Mouse (Mus musculus) kidney, postnatal 4 days (tissue): ENCODE results near the gene Zfp839.

Experiments used
- DNase-seq, 2 experiments: peaks; one replicate each; pipeline ENCODE4 v3.0.0; 2021; ENCODE audit warnings: mixed read lengths in 2 of 2

Gene Zfp839

DNA sequence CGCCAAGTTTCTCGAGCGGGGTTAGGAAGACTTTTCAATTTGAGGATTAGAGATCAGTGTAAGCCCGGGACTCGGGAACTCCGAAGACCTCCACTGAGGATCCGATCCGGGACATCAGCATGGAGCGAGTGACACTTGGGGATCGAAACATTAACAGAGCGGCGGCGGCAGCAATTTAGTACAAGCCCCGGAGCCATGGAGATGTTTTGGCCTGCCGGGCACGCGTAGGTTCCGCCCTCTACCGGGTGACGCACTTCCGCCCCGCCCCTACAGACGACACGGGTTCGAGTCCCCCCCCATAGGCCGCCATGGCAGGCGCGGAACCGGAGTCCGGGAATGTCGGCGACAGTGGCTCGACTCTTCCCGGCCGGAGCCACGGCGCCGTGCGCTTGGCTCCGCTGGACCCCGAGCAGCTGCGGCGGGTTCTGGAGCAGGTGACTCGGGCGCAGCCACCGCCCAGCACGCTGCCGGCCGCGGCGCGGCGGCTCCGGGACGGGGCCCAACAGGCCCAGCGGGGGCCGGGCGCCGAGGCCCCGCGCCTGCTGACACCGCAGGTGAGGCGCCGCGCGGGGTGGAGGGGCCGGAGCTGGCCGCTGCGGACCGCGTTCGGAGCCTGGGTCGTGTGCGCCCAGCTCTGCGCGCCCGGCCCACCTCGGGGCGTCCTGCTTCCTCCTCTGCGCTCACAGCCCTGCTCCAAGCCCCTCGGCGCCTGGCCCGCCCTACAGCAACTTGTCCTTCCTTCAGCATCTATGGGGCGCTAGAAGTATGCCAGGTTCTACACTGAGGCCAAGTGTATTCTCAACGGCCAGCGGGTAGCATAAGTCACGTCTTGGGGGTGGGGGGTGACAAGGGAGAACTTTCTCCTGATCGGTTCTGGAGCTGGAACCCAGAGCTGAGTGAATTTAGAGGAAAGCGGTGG is at the start of gene Zfp839:
TSS of gene Zfp839 (plus strand) at position 244 of the 919 bp plus-strand sequence.
- DNase-seq: peak; percentile 89 to 93

DNA sequence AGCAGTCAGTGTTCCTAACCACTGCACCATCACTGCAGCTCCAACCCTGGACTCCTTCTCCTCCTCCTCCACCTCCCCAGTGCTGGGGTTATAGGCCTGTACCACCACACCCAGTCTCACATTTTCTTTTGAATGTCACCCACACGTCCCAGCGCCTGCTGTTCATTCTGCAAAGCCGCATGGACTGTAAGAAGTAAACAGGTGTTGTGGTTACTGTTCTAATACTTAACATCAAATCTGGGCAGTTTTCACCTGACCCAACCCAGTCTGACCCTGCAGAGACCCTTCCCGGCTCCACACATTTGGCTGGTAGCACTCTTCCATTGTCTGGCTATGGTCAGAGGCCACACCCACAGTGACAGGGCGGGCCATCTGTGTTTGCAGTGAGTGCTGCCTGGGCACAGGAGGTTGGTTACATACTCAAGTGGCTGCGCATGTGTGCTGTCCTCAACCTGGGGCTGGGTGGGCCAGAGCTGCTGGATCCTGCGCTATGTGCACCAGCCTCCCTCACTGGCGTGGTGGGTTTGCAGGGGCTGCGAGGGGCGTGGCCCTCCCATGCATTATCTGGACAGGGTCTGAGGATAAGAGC is 48.1 kb upstream of the Zfp839 start:
- no peak for DNase-seq

GRCm38 (mm10) chr12:110802674-110803297 is 47.3 kb upstream of the Zfp839 start:
- no peak for DNase-seq

- peak; percentile 48 to 56 for DNase-seq
Observed at GRCm38 (mm10) chr12:110804261-110804660, 45.8 kb upstream of the Zfp839 start.

DNA sequence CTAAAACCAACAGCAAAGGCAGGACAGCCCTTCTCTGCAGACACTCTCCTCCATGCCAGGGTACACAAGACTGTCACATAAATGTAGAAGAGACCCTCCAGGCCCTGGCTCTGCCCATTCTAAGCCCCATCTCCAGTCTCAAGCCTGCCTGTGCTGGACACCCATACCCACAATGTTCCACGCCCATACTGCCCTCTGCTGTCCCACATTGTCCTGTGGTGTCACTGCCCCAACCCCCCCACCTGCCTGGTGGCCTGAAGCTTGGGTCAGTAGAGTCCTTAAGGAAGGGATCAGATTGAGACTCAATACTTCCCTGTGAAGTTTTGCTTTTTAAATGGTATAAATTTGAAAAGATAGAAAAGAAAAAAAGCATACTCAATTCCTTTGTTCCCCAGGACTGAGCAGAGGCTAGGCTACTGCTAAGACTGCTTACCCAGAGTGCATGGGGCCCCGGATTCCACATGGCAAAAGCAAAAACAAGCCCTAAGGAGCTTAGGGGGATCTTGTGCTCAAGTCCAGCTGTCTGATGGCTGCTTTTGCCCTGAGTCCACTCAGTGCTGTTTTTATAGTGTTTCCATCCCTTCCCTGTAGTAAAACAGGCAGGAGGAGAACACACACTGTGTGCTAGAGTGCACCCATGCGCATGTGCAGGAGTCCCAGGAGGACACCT is 43.6 kb upstream of the Zfp839 start:
- DNase-seq: peak; percentile 46 to 63

- DNase-seq: peak in 1 of 2 experiments; percentile 40
Observed at GRCm38 (mm10) chr12:110808430-110808829, 41.6 kb upstream of the Zfp839 start.

- peak in 1 of 2 experiments; percentile 33 for DNase-seq
Observed at GRCm38 (mm10) chr12:110808848-110809247, 41.2 kb upstream of the Zfp839 start.

DNA sequence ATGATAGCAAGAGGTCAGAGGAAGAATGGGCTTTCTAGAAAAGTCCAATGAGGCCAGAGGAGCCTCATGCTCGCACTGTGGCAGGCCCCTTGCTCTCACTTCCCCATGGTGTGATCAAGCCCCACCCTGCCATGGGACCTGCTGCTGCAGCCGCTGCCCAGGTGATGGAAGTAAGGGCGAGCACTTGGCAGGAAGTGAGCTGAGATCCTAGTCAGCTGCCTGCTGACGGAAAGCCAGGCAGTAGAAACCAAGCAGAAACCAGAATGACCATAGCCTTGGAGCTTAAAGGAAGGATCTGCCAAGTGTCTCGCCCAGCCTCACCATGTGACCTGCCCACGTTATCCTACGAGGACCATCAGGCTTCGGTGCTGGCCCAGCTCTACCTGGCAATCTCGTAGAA is 36.9 kb upstream of the Zfp839 start:
- no peak for DNase-seq

DNA sequence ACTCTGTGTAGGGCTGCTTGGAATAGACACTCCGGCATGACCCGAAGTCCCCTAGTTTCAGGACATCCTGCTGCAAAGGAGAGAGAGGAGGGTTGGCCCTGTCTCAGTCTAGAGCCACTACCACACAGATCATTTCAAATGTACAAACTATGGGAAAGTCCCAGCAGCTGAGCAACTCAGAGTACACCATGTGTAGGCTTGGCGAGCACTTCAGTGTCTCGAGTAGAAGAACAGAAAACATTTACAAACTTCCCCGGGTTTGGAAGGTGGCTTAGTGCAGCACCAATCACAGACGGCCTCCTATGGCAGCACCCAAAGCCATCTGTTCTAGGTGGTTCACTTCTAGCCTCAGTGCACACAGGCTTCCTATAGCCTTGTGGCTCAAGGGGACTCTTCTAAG is 36.4 kb upstream of the Zfp839 start:
- DNase-seq: no peak

- no peak for DNase-seq
Observed at GRCm38 (mm10) chr12:110814924-110815323, 35.1 kb upstream of the Zfp839 start.

GRCm38 (mm10) chr12:110816833-110817232 is 33.2 kb upstream of the Zfp839 start:
- no peak for DNase-seq

GRCm38 (mm10) chr12:110819367-110819766 is 30.7 kb upstream of the Zfp839 start:
- DNase-seq: no peak

DNA sequence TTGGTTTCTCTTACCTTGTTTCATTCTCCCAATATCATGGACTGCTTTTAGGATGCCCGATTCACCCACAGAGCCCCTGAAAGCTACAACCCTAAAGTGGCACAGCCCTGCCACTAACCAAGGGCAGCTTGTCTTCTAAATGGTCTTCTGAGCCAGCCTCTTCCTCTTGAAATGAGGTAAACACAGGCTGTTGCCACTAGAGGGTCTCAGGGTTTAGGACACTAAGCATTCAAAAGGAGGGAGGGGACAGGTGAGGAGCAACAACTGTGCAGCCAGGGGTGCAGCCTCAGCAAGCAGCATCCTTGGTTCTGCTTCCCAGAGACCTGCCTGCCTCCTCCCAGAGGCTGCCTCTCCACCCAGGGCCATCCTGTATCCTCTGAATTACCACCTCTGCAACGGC is 28.3 kb upstream of the Zfp839 start:
- peak in 1 of 2 experiments; percentile 1 for DNase-seq

- DNase-seq: no peak
Observed at GRCm38 (mm10) chr12:110822366-110822765, 27.7 kb upstream of the Zfp839 start.

DNA sequence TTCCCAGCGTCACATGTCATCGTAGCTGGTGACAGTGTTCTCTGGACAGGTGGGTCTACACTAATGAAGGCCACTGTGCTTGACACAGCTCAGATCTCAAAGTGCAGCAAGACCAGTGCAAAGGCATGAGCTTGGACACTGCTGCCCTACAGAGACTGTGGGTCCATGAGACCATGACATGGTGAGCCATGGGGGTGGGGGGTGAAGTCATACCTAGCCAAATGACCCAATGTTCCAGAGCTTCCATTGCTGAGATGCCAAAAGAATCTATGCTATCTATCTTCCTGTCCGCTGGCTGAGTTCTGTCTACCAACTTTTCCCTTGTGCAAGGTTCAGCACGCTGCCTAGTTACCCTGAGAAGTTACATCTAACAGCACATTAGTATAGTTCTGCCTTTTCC is 21.1 kb upstream of the Zfp839 start:
- DNase-seq: no peak

GRCm38 (mm10) chr12:110830293-110831024 is 19.6 kb upstream of the Zfp839 start:
- DNase-seq: no peak

DNA sequence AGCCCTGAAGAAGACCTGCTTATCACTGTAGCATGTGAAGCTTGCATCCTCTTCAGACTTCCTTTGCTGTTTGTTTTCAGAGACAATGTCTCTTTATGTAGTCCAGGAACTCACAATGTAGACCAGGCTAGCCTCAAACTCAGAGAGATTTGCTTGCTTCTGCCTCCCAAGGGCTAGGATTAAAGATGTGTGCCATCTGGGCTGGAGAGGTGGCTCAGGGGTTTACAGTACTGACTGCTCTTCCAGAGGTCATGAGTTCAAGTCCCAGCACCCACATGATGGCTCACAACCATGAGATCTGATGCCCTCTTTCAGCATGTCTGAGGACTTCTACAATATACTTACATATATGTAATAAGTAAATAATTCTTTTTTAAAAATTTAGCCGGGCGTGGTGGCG is 14.9 kb upstream of the Zfp839 start:
- no peak for DNase-seq

DNA sequence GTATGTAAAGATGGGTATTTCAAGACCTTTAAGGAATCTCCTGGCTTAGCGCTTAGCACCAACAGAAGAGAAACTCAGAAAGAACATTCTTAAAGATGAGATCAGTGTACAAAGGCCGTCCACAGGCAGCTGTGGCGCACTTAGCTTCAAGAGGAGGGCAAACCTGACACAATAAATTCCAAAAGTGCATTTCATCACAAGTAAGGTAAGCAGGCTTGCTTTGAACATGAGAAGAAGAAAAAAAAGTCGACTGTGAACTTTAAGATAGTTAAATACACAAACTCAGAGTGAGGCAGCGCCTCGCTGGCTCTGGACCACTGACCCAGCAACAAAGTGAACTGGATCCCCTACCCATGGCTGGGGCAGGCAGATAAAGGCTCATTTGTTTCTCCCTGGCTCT is 13.3 kb upstream of the Zfp839 start:
- no peak for DNase-seq

DNA sequence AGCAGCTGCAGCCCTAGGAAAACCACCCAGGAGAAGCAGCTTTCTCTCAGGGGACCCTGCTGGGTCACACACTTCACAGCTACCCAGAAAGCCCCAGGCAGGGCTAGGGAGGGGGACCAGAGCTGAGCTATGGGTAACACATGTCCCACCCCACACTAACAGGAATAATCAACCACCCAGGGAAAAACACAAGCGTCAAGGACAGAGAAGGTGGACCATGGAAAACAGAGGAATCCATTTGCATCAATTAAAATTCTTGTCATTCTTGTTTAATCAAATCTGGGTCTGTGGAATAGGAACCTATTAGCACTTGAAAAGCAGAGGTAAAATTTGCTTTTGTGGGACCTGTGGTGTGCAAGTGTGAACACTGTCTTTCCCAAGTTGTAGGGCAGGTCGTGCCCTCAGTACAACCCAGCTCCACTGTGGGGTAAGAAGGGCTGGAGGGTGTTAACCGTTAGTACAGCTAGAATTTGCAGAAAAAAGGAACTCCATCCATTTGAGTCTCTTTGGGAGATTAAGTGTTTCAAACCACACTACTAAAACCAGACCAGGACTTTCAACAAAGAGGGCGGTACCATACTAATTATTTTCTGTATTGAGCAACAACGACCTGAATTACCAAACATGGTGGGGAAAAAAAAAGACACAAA is 12.7 kb upstream of the Zfp839 start:
- DNase-seq: peak; percentile 20 to 35

DNA sequence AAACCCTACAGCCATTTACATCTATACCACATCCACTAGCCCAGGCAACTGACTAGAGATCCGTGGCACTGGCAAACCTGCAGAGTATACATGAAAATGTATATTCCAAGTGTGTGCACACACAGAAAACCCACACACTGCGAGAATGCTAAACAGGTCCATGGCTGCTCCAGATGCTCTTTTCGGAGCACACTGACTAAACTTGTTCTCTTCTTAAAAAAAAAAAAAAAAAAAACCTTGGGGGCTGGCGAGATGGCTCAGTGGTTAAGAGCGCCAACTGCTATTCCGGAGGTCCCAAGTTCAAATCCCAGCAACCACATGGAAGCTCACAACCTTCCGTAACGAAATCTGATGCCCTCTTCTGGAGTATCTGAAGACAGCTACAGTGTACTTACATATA is 12.2 kb upstream of the Zfp839 start:
- DNase-seq: no peak

DNA sequence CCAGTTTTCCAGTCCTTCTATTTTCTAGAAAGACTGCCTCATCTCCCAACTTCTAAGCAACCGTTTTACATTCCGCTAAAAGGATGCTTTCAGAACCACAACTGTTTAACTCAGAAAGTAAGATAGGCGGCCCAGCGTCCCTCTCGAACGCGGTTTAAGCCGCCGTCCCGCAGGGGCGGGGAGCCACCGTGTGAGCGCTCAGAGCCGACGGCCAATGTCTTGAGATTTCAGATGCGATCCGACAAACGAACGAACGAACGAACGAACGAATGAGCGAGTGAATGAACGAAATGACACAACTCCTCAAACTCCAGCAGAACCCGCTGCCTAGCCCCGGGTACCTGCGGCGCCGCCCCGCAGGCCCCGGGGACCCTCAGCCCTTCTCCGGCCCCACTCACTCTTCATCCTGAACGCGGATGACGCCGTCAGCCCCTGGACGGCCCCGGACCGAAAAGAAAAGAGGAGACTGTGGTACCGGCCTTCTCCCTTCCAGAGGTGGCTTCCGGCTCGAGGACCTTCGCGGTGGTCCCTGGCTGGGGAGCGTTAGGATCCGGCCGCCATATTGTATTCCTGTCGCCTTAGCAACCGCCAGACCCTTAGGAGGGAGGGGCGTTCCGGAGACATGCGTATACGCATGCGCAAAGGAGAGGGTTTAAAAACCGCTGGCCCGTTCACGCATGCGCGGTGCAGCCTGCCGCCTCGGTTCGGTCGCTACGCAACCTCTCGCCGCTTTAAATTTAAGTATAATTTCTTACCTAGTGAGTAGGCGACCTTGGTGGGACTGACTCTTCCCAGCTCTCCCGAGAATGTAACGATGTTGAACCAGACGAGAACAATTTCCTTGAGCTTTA is 9.5 kb upstream of the Zfp839 start, which contains the start of gene Mok:
TSS of gene Mok (minus strand) at position 592 of the 851 bp plus-strand sequence.
- peak; percentile 97 for DNase-seq
